Mouse (Mus musculus) heart, adult 10 weeks (tissue): ENCODE data around the gene Rusc1. TPM values are rescaled to one million over a fixed set of nuclear protein-coding genes. Genes with fewer than 3 reads are reported as not detected.

Source experiments
- polyA plus RNA-seq: library from polyadenylated mRNA; stranded (reverse); fragments of 350-450 nt; fragmentation: Illumina TruSeq; extraction: RNeasy Lipid Tissue Mini Kit (QIAGEN cat#74804); gene quantifications from one replicate; pipeline ENCODE4 v1.2.3, GENCODE M21; 2014; ENCODE audit warnings: low read depth, low replicate concordance

The Rusc1 gene
- 32.7 TPM for polyA plus RNA-seq

GRCm38 (mm10) chr3:89093175-89093574, at the start of gene Rusc1:
Gene Rusc1, minus strand, starts transcription at chr3:89093311.

GRCm38 (mm10) chr3:89135958-89136357, 42.8 kb upstream of the Rusc1 start, which contains the start of gene Pklr:
Gene Pklr, plus strand, starts transcription at chr3:89136142.

GRCm38 (mm10) chr3:89101812-89102494, 8.8 kb upstream of the Rusc1 start, which contains the start of gene Fdps:
Gene Fdps, minus strand, starts transcription at chr3:89101959.

GRCm38 (mm10) chr3:89100811-89101210, 7.7 kb upstream of the Rusc1 start, which contains the start of gene Gm43738:
Gene Gm43738, minus strand, starts transcription at chr3:89101099.

Other genes with a start within 250 kb of the Rusc1 start
- gene Msto1, start 179.3 kb downstream of the Rusc1 start, polyA plus RNA-seq = 15.1 TPM
- gene Ash1l, start 142.7 kb downstream of the Rusc1 start, polyA plus RNA-seq = 20.1 TPM
- 169 TPM for gene Dap3, start 142.1 kb downstream of the Rusc1 start, polyA plus RNA-seq
- not detected for gene Gm43738, start 7.8 kb upstream of the Rusc1 start, polyA plus RNA-seq
- 25.7 TPM for gene Fdps, start 8.6 kb upstream of the Rusc1 start, polyA plus RNA-seq
- not detected for gene Pklr, start 42.8 kb upstream of the Rusc1 start, polyA plus RNA-seq
- 0.73 TPM for gene Hcn3, start 66.9 kb upstream of the Rusc1 start, polyA plus RNA-seq
- 30.6 TPM for gene Clk2, start 71.5 kb upstream of the Rusc1 start, polyA plus RNA-seq
- gene Scamp3, start 84.2 kb upstream of the Rusc1 start, polyA plus RNA-seq = 52.7 TPM
- gene Fam189b, start 89.8 kb upstream of the Rusc1 start, polyA plus RNA-seq = 5.2 TPM
- gene Gba, start 109.6 kb upstream of the Rusc1 start, polyA plus RNA-seq = 17.9 TPM
- gene Thbs3, start 121.9 kb upstream of the Rusc1 start, polyA plus RNA-seq = 12.0 TPM
- gene Mtx1, start 133.8 kb upstream of the Rusc1 start, polyA plus RNA-seq = 78.4 TPM
- 0.18 TPM for gene Muc1, start 135.7 kb upstream of the Rusc1 start, polyA plus RNA-seq
- gene Krtcap2, start 152.7 kb upstream of the Rusc1 start, polyA plus RNA-seq = 57.1 TPM
- gene Trim46, start 153.0 kb upstream of the Rusc1 start, polyA plus RNA-seq = 1.0 TPM
- gene Dpm3, start 166.0 kb upstream of the Rusc1 start, polyA plus RNA-seq = 48.2 TPM
- gene Slc50a1, start 177.3 kb upstream of the Rusc1 start, polyA plus RNA-seq = 42.9 TPM
- 33.4 TPM for gene Efna1, start 187.8 kb upstream of the Rusc1 start, polyA plus RNA-seq
- not detected for gene Efna3, start 229.7 kb upstream of the Rusc1 start, polyA plus RNA-seq
- 0.37 TPM for gene Efna4, start 244.7 kb upstream of the Rusc1 start, polyA plus RNA-seq